Mouse (Mus musculus): ENCODE results near the gene Mcpt4.

DNA sequence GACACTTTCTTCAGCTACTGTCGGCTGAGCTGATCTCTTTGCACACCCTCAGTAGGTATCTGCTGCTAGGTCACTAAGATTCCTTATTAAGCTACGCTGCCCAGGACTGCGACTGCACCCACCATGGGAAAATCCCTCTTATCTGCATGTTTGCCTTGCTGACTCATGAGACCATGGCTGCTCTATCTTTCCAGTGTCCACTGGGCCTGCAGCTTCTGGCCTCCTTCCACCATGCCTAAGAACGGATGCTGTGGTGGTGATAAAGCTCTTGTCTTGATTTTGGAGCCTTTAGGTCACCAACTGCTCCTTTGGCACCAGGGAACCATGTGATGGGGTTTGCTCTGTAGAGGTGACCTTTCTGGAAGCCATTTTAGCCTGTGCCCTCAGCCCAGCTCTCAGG lies 4.4 kb downstream of the Mcpt4 start:
- TF ChIP-seq CTCF (IDR thresholded peaks at IDR 0.05; ENCODE audit: low read depth) (no peak), EP300 (IDR thresholded peaks at IDR 0.05; ENCODE audit: low read depth) (no peak)

Measured in heart, postnatal 0 days (tissue).